30 mouse cellular contexts compared by ENCODE assay signal in the genomic region with DNA sequence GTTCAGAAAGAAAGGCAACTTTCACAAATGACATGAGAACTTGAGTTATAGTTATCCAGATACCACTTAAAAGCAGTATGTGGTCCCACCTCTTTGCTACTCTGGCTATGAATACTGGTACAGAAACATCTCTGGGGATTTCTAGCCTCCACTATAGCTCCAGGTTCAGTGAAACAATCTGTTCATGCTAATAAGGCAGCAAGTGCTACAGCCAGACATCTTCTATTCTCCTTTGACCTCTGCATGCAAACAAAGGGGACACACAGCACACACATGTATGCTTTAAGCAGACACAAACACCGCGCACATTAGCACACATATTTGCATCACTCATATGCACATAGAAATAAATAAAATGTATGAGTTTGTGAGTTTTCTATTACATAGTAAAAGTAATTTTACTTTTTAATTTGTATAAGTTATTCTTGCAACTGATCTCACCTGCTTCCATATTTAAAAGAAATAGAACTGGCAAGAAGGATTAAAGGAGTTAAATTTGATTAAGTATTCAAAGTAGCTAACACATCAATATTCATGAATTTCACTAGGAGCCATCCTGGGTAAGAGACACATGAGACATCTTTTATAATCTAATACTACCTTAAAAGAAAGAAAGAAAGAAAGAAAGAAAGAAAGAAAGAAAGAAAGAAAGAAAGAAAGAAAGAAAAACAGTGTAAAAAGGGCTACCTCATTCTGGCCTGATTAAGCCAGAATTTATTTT.
DNase-seq lines count a peak whose midpoint lies in the region; ATAC-seq lines count a peak whose summit lies in the region.
"Had no signal": no experiment of that assay in that cellular context is flagged by ENCODE, and none has a peak within 500 bp of the region (broad histone marks: within the 10 kb centered on the region; RNA-seq: fewer than 3 reads in every experiment).

No protein-coding gene starts in this region.

- H3K9me3 ChIP-seq in hindbrain, embryonic 12.5 days (replicated peaks) = no peaks in the 10 kb centered on the region
- H3K9me3 ChIP-seq in hindbrain, embryonic 14.5 days (ENCODE audit: control insufficient read depth, low read length) = no peaks in the 10 kb centered on the region
- H3K9me3 ChIP-seq in neural tube, embryonic 12.5 days = no peaks in the 10 kb centered on the region
- H3K9me3 ChIP-seq in neural tube, embryonic 15.5 days (replicated peaks) = no peaks in the 10 kb centered on the region
- H3K9me3 ChIP-seq in midbrain, embryonic 16.5 days (replicated peaks; ENCODE audit: control insufficient read depth, low read length, poor library complexity, severe bottlenecking) = no peaks in the 10 kb centered on the region
- H3K9me3 ChIP-seq: heart, embryonic 10.5 days; kidney, embryonic 15.5 days had no signal

- DNase-seq in embryo, embryonic 10.5 days (ENCODE audit: low spot score) = peak; percentile 3
- DNase-seq in embryo, embryonic 9.5 days (ENCODE audit: extremely low spot score) = no peak
- DNase-seq in hindbrain, embryonic 14.5 days (ENCODE audit: low spot score) = no peak
- DNase-seq in lung, postnatal 14 days = no peak
- DNase-seq: adrenal gland, adult 2 months; adrenal gland, postnatal 36 days; cerebellum, adult 8-10 months; cerebellum, postnatal 25 days; gastrocnemius, postnatal 14 days; heart, adult 11 months; kidney, adult 18-20 months; kidney, postnatal 25 days; liver; lung, adult 2 months; lung, postnatal 10 days; right cerebral cortex, adult 18-20 months; spleen, adult 18-20 months; thymus, adult 18-20 months; thymus, postnatal 25 days had no signal

- WGBS in hindbrain, embryonic 12.5 days = 62% methylated on average over 2 of the region's 2 CpGs
- WGBS in hindbrain, embryonic 14.5 days = 45% methylated on average over 2 of the region's 2 CpGs
- WGBS in neural tube, embryonic 12.5 days = 76% methylated on average over 2 of the region's 2 CpGs
- 69% methylated on average over 2 of the region's 2 CpGs for WGBS in neural tube, embryonic 15.5 days
- 38% methylated on average over 2 of the region's 2 CpGs for WGBS in midbrain, embryonic 16.5 days

- ATAC-seq in hindbrain, embryonic 12.5 days (ENCODE audit: low FRiP score) = peak; percentile 86
- ATAC-seq in hindbrain, embryonic 14.5 days (ENCODE audit: low FRiP score) = no peak
- peak; percentile 41; the same call in 1 of the 2 replicates for ATAC-seq in neural tube, embryonic 12.5 days (ENCODE audit: low FRiP score, low read depth)
- ATAC-seq in neural tube, embryonic 15.5 days (ENCODE audit: low FRiP score) = no peak
- peak; percentile 42; the same call in 1 of the 2 replicates for ATAC-seq in midbrain, embryonic 16.5 days
- ATAC-seq: activated CD4-positive, CD25-positive, alpha-beta regulatory T cell, adult 4 months; inflammation-experienced regulatory T-cells, adult 6 months had no signal

- H3K9ac ChIP-seq in hindbrain, embryonic 12.5 days = no peak overlapping the region
- no peak overlapping the region for H3K9ac ChIP-seq in hindbrain, embryonic 14.5 days
- H3K9ac ChIP-seq in neural tube, embryonic 12.5 days = no peak overlapping the region
- no peak overlapping the region for H3K9ac ChIP-seq in neural tube, embryonic 15.5 days (replicated peaks)
- no peak overlapping the region for H3K9ac ChIP-seq in midbrain, embryonic 16.5 days (ENCODE audit: low read depth, low read length)
- H3K9ac ChIP-seq: kidney, embryonic 15.5 days; liver, embryonic 14.5 days had no signal

- H3K27ac ChIP-seq in hindbrain, embryonic 12.5 days = no peak overlapping the region
- H3K27ac ChIP-seq in hindbrain, embryonic 14.5 days = no peak overlapping the region
- no peak overlapping the region for H3K27ac ChIP-seq in neural tube, embryonic 12.5 days
- no peak overlapping the region for H3K27ac ChIP-seq in neural tube, embryonic 15.5 days (replicated peaks)
- no peak overlapping the region for H3K27ac ChIP-seq in midbrain, embryonic 16.5 days (ENCODE audit: low read length)
- H3K27ac ChIP-seq: heart, embryonic 10.5 days; kidney, embryonic 15.5 days; liver, embryonic 14.5 days had no signal

- H3K4me1 ChIP-seq in hindbrain, embryonic 12.5 days = 0 out of 2 replicates have a peak, but pooled peaks cover 2% of the 10 kb centered on the region
- H3K4me1 ChIP-seq in hindbrain, embryonic 14.5 days (replicated peaks; ENCODE audit: control insufficient read depth, insufficient read depth, low read length) = no peaks in the 10 kb centered on the region; the same call in 1 of the 2 replicates
- H3K4me1 ChIP-seq in neural tube, embryonic 12.5 days = no peaks in the 10 kb centered on the region
- H3K4me1 ChIP-seq in neural tube, embryonic 15.5 days = no peaks in the 10 kb centered on the region; the same call in 1 of the 2 replicates
- peaks cover 6% of the 10 kb centered on the region; the same call in 1 of the 2 replicates for H3K4me1 ChIP-seq in midbrain, embryonic 16.5 days (ENCODE audit: control insufficient read depth, insufficient read depth, low read length)
- H3K4me1 ChIP-seq: heart, embryonic 10.5 days; kidney, embryonic 15.5 days had no signal

- no peaks in the 10 kb centered on the region for H3K36me3 ChIP-seq in hindbrain, embryonic 12.5 days
- no peaks in the 10 kb centered on the region for H3K36me3 ChIP-seq in hindbrain, embryonic 14.5 days (replicated peaks; ENCODE audit: control insufficient read depth, insufficient read depth)
- H3K36me3 ChIP-seq in neural tube, embryonic 12.5 days = no peaks in the 10 kb centered on the region
- H3K36me3 ChIP-seq in neural tube, embryonic 15.5 days = no peaks in the 10 kb centered on the region
- no peaks in the 10 kb centered on the region for H3K36me3 ChIP-seq in midbrain, embryonic 16.5 days (ENCODE audit: control insufficient read depth, insufficient read depth, low read length)
- H3K36me3 ChIP-seq: heart, embryonic 10.5 days; kidney, embryonic 15.5 days had no signal

- no peaks in the 10 kb centered on the region for H3K27me3 ChIP-seq in hindbrain, embryonic 12.5 days
- H3K27me3 ChIP-seq in hindbrain, embryonic 14.5 days (ENCODE audit: control insufficient read depth, insufficient read depth, low read length) = no peaks in the 10 kb centered on the region
- H3K27me3 ChIP-seq in neural tube, embryonic 12.5 days (replicated peaks) = no peaks in the 10 kb centered on the region
- no peaks in the 10 kb centered on the region for H3K27me3 ChIP-seq in neural tube, embryonic 15.5 days (replicated peaks)
- no peaks in the 10 kb centered on the region for H3K27me3 ChIP-seq in midbrain, embryonic 16.5 days (ENCODE audit: control insufficient read depth, insufficient read depth, low read depth, low read length)
- H3K27me3 ChIP-seq: CH12.LX; kidney, embryonic 15.5 days had no signal

- H3K4me2 ChIP-seq in hindbrain, embryonic 12.5 days (replicated peaks) = no peak overlapping the region
- no peak overlapping the region for H3K4me2 ChIP-seq in hindbrain, embryonic 14.5 days (replicated peaks)
- no peak overlapping the region for H3K4me2 ChIP-seq in neural tube, embryonic 12.5 days (replicated peaks)
- no peak overlapping the region for H3K4me2 ChIP-seq in neural tube, embryonic 15.5 days
- no peak overlapping the region for H3K4me2 ChIP-seq in midbrain, embryonic 16.5 days (ENCODE audit: low read length)
- H3K4me2 ChIP-seq: kidney, embryonic 15.5 days had no signal

- no peak overlapping the region for H3K4me3 ChIP-seq in hindbrain, embryonic 12.5 days
- H3K4me3 ChIP-seq in hindbrain, embryonic 14.5 days (replicated peaks; ENCODE audit: low read length) = no peak overlapping the region
- H3K4me3 ChIP-seq in neural tube, embryonic 12.5 days = no peak overlapping the region
- H3K4me3 ChIP-seq in neural tube, embryonic 15.5 days (replicated peaks) = no peak overlapping the region
- H3K4me3 ChIP-seq in midbrain, embryonic 16.5 days (ENCODE audit: low read depth, low read length) = no peak overlapping the region
- H3K4me3 ChIP-seq: erythroblast, embryonic 14.5 days; heart, embryonic 10.5 days; kidney, embryonic 15.5 days had no signal

Comparison
In these comparisons a context has a peak if more than half of its experiments do, and no peak if none do; other contexts are left out.
1. ATAC-seq: peak in hindbrain, embryonic 12.5 days (single experiment), neural tube, embryonic 12.5 days (single experiment) and midbrain, embryonic 16.5 days (single experiment); none in hindbrain, embryonic 14.5 days (single experiment) and neural tube, embryonic 15.5 days (single experiment).